Mouse (Mus musculus): Measurements from ENCODE around the gene Vgll4. TPM values are rescaled to one million over a fixed set of nuclear protein-coding genes. Genes with fewer than 3 reads are reported as not detected.

Gene Vgll4
- 62.4 and 65.9 TPM in 2 replicates for polyA plus RNA-seq (2015; fragmentation: Nextera tagmentation; extraction: Ambion mirVana)

DNA sequence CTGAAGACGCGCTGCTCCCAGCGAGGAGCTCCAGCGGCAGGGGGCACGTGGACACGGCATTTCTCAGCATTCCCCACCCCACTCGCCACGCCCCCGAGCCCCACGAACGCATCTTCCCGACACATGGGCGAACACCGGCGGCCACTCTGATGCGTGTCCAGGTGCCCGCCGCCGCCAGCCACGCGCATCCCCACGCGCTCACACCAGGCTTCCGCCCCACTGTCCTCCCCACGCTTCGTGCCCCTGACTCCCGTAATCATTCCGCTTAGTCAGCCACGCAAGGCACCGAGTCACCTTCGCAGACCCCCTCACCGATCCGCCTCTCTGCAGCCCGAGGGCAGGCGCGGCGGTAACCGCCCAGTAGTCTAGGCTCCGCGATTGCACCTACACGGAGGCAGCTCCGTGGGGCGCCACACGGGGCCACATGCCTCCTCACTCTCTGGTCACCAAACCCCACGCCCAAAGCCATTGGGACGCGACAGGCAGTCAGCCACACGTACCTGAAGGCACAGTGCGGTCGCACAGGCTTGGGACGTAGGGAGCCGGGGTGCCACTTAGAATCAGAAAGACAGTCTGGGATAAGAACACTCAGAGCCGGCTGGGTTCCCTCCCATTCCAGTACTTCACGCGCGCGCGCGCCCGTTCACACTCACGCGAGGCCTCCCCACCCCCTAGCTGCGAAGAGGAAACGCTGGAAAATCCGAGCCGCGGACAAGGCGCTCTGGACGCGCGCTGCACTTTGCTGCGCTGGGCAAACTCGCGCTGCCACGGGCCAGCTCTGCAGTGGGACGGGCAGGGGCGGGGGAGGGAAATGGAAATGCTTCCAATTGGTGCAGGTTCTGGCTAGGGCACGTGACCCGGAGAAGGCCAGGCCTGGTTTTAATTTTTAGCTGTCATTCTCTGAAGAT, at the start of gene Vgll4:
Gene Vgll4 (minus strand): TSS at position 782 of the 908 bp plus-strand sequence.
- Histone ChIP-seq H3K4me3 (peak within 1 kb of the TSS; percentile 68), H3K4me2 (peak within 1 kb of the TSS; percentile 99), H3K36me3 (no peaks in the 10 kb centered on the region), H3K9ac (peak within 1 kb of the TSS; percentile 81), H3K27ac (peak within 1 kb of the TSS; percentile 76), H3K27me3 (peaks cover 46% of the 10 kb centered on the region), H3K4me1 (replicated peaks) (peaks cover 37% of the 10 kb centered on the region), H3K9me3 (no peaks in the 10 kb centered on the region)
- ATAC-seq (ENCODE audit: low FRiP score), result peak; percentile 65
- under 1% methylated on average over 76 of the region's 79 CpGs for WGBS

DNA sequence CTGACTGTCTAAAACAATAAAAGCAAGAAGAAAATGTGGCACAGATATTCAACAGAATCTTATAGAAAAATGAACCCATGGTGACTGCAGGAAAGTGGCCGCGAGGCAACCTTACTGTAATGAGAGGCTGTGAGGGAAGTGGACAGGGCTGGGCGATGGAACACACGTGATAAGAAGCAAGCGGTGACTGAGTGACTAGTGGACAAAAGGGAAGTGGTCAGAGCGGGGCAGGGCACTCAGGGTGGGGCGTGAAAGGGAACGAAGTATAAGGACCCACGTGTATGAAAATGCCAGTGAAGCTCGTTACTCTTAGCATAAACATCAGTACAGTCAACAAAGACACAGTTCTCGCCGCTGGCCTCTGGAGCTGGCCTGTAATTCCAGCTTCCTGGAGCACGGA, 45.7 kb upstream of the Vgll4 start:
- H3K4me3 ChIP-seq, result no peak overlapping the region
- ATAC-seq (ENCODE audit: low FRiP score), result no peak
- H3K4me2 ChIP-seq, result no peak overlapping the region
- H3K27me3 ChIP-seq, result no peaks in the 10 kb centered on the region
- H3K27ac ChIP-seq, result no peak overlapping the region
- 95% methylated on average over 13 of the region's 13 CpGs for WGBS
- no peaks in the 10 kb centered on the region for H3K9me3 ChIP-seq
- peaks cover 78% of the 10 kb centered on the region for H3K36me3 ChIP-seq
- H3K9ac ChIP-seq, result no peak overlapping the region
- H3K4me1 ChIP-seq (replicated peaks), result no peaks in the 10 kb centered on the region

DNA sequence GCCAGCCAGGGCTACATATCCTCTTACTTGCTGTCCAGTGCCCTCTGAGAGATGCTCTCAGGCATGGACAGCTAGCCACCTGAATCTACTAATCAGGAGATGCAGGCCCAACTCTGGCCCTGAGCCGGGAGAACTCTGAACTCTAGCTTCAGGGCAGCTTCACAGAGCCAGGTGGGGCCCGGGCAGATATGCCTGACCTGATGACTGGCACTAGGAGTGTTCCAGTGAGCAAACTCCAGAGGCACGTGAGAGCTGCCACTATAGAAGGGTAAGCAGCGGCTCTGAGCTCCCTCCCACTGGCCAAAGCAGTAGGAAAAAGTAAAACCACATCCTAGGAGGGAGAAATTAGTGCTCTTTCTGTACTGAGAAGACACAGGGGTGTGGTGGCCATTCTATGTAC, 43.8 kb upstream of the Vgll4 start:
- no peak overlapping the region for H3K4me2 ChIP-seq
- H3K4me3 ChIP-seq, result no peak overlapping the region
- WGBS, result 97% methylated on average over 4 of the region's 4 CpGs
- no peak overlapping the region for H3K27ac ChIP-seq
- H3K27me3 ChIP-seq, result no peaks in the 10 kb centered on the region
- H3K4me1 ChIP-seq (replicated peaks), result no peaks in the 10 kb centered on the region
- H3K9ac ChIP-seq, result no peak overlapping the region
- H3K36me3 ChIP-seq, result peaks cover 80% of the 10 kb centered on the region
- ATAC-seq (ENCODE audit: low FRiP score), result no peak
- no peaks in the 10 kb centered on the region for H3K9me3 ChIP-seq

DNA sequence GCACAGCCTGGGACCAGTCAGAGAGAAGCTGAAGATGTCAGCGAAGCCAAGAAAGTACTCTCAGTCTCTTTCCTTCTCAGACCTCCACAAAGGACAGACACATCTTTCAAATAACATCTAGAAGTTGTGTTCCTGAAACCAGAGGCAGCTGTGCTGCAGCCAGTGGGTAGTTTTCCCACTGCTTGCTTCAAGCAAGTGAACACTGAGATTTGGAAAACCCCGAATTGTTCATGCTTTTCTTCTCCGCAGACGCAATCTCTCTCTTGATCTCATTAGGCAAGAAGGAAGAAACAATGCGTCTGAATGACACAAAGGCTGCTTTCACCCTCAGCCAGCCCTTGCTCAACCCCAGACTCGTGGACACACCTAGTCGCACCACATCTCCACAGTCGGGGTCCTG, 42.0 kb upstream of the Vgll4 start:
- Histone ChIP-seq H3K9me3 (no peaks in the 10 kb centered on the region), H3K36me3 (peaks cover 66% of the 10 kb centered on the region), H3K4me2 (no peak overlapping the region), H3K27me3 (no peaks in the 10 kb centered on the region), H3K4me3 (no peak overlapping the region), H3K9ac (no peak overlapping the region), H3K4me1 (replicated peaks) (peaks cover 9% of the 10 kb centered on the region; the same call in 1 of the 2 replicates), H3K27ac (no peak overlapping the region)
- 85% methylated on average over 8 of the region's 8 CpGs for WGBS
- no peak for ATAC-seq (ENCODE audit: low FRiP score)

DNA sequence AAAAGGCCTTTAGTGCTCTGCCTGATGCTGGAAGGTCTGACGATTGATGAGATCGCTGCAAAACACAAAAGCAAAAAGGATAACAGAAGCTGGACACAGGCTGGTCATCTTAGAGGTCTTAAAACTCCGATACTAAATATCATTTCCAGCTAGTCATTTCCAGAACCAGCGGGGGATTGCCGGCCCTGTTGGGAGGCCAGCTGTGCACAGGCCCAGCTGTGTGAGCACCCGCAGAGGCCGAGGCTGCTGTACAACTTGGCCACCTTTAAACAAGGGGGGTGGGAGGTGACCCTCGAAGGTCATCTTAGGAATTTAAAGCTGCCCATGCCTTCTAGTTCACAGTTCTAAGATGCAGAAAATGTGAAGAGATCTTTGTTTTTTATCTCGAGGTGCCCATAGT, 41.0 kb upstream of the Vgll4 start:
- no peak for ATAC-seq (ENCODE audit: low FRiP score)
- WGBS, result 84% methylated on average over 9 of the region's 9 CpGs

DNA sequence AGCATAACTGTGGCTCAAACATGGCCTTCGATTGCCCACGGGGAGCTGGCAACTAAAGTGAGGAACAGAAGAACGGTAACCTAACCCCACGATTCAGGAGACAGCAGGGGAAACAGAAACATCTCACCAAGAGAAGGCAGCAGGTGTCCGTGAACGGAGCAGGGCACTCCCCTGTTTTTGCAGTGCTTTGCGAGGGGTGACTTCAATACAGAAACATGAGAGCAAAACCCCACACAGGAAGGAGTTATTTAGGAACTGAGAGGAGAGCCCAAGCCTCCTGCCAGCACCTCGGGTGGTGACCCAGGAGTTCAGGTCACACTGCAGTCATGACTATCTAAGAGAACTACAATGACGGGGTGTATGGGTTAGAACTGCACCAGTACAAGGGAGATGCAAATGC, 40.5 kb upstream of the Vgll4 start:
- Histone ChIP-seq H3K36me3 (peaks cover 52% of the 10 kb centered on the region), H3K27ac (no peak overlapping the region), H3K4me1 (replicated peaks) (peaks cover 9% of the 10 kb centered on the region; the same call in 1 of the 2 replicates), H3K4me3 (no peak overlapping the region), H3K27me3 (no peaks in the 10 kb centered on the region), H3K9me3 (no peaks in the 10 kb centered on the region), H3K9ac (no peak overlapping the region), H3K4me2 (no peak overlapping the region)
- 85% methylated on average over 9 of the region's 9 CpGs for WGBS
- ATAC-seq (ENCODE audit: low FRiP score), result no peak

More for the DNA sequence above, 41.0 kb upstream of the Vgll4 start:
- no peak overlapping the region for H3K4me3 ChIP-seq
- H3K4me2 ChIP-seq, result no peak overlapping the region
- H3K9me3 ChIP-seq, result no peaks in the 10 kb centered on the region
- H3K27me3 ChIP-seq, result no peaks in the 10 kb centered on the region
- no peak overlapping the region for H3K27ac ChIP-seq
- peaks cover 57% of the 10 kb centered on the region for H3K36me3 ChIP-seq
- H3K9ac ChIP-seq, result no peak overlapping the region
- H3K4me1 ChIP-seq (replicated peaks), result peaks cover 9% of the 10 kb centered on the region; the same call in 1 of the 2 replicates

DNA sequence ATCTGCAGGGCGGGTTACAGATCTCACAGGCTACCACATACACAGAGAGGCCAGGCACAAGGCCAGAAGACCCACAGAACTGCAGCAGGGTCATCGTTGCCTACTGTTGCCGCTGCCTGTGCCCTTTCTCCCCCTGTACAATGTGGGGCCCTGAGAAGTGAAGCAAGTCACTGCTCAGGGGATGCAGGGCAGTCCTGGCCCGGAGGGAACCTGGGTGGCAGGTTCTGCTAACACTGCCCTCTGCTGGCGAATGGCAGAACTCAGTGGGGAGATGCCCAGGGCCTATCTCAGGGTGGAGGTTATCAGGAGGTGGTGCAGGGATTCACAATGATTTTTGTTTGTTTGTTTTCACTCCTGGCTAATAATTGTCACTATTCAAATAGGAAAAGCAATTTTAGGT, 37.9 kb upstream of the Vgll4 start:
- Histone ChIP-seq H3K27me3 (no peaks in the 10 kb centered on the region), H3K9ac (no peak overlapping the region), H3K4me3 (no peak overlapping the region), H3K9me3 (no peaks in the 10 kb centered on the region), H3K4me2 (no peak overlapping the region), H3K27ac (no peak overlapping the region), H3K4me1 (replicated peaks) (peaks cover 9% of the 10 kb centered on the region; the same call in 1 of the 2 replicates), H3K36me3 (peaks cover 39% of the 10 kb centered on the region)
- WGBS, result 31% methylated on average over 5 of the region's 5 CpGs
- no peak; the same call in 1 of the 2 replicates for ATAC-seq (ENCODE audit: low FRiP score)

DNA sequence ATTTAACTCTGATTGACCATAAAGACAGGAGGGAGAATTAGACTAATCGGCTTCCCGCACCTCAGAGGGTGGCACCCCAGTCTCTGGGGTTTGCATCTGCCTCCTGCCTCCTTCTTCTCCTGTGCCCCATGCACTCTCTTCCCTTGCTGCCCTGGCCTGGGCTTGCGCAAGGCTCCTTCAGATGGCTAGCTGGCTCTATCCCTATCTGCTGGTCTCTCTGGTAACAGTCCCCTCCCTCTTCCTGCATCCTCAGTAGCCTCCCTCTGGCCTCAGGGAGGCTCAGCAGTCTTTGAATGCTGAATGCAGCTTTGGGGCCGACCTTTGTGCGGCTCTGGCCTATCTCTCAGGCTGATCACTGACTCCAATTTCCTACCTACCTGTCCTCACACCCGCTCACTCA, 37.2 kb upstream of the Vgll4 start:
- Histone ChIP-seq H3K27me3 (no peaks in the 10 kb centered on the region), H3K36me3 (peaks cover 38% of the 10 kb centered on the region), H3K27ac (no peak overlapping the region), H3K4me2 (no peak overlapping the region), H3K9me3 (no peaks in the 10 kb centered on the region), H3K4me1 (replicated peaks) (peaks cover 9% of the 10 kb centered on the region; the same call in 1 of the 2 replicates), H3K9ac (peak overlapping the region; percentile 9; the same call in 1 of the 2 replicates), H3K4me3 (no peak overlapping the region)
- no peak for ATAC-seq (ENCODE audit: low FRiP score)
- WGBS, result 62% methylated on average over 6 of the region's 6 CpGs

DNA sequence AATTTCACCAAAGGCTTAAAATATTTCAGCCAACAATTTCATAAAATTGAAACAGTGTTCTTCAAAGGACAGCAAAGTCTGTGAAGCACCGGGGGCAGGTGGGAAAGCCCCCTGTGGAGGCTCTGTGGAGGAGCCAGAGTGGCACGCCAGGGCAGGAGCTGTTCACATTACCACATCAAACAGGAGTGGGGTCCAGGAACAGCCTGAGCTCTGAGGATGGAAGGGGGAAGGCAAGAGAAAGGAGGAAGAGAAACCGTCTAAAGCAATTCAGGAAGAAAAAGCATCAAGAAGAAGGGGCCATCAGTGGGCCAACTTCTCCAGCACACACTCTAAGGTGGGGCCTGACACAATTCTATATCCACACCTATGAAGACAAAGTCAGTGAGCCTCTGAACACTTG, 36.3 kb upstream of the Vgll4 start:
- Histone ChIP-seq H3K4me2 (no peak overlapping the region), H3K36me3 (peaks cover 30% of the 10 kb centered on the region), H3K27ac (no peak overlapping the region), H3K4me1 (replicated peaks) (peaks cover 9% of the 10 kb centered on the region; the same call in 1 of the 2 replicates), H3K4me3 (no peak overlapping the region), H3K9ac (no peak overlapping the region), H3K27me3 (no peaks in the 10 kb centered on the region), H3K9me3 (no peaks in the 10 kb centered on the region)
- no peak for ATAC-seq (ENCODE audit: low FRiP score)
- 85% methylated on average over 3 of the region's 3 CpGs for WGBS

DNA sequence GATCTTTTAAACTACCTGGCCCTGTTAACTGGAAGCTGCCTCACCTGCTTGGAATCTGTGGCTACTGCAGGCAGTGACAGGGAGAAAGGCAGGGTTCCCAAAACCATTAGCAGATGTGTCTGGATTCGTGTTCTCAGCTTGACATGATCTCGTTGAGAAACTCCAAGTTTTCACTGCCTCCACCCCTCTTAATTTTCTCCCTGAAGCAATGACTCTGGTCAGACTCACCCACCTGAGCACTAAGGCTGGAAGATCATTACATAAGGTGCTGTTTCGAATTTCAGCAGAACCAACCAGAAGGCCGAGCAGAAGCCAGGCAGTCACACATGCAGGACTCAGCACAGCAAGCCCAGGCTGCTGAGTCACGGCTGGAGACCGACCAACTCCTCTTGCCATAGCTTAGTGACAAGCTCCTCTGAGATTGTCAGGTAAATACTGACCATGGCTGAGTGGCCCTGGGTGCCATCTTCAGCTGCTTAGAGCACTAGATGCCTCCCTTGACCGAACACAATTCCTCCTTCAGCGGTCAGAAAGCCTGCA, 35.6 kb upstream of the Vgll4 start:
- H3K27ac ChIP-seq, result no peak overlapping the region
- peaks cover 29% of the 10 kb centered on the region for H3K36me3 ChIP-seq
- ATAC-seq (ENCODE audit: low FRiP score), result no peak
- no peaks in the 10 kb centered on the region for H3K27me3 ChIP-seq
- no peaks in the 10 kb centered on the region for H3K9me3 ChIP-seq
- WGBS, result 92% methylated on average over 8 of the region's 8 CpGs
- no peak overlapping the region for H3K4me3 ChIP-seq
- no peak overlapping the region for H3K9ac ChIP-seq
- H3K4me2 ChIP-seq, result no peak overlapping the region
- peaks cover 9% of the 10 kb centered on the region; the same call in 1 of the 2 replicates for H3K4me1 ChIP-seq (replicated peaks)

DNA sequence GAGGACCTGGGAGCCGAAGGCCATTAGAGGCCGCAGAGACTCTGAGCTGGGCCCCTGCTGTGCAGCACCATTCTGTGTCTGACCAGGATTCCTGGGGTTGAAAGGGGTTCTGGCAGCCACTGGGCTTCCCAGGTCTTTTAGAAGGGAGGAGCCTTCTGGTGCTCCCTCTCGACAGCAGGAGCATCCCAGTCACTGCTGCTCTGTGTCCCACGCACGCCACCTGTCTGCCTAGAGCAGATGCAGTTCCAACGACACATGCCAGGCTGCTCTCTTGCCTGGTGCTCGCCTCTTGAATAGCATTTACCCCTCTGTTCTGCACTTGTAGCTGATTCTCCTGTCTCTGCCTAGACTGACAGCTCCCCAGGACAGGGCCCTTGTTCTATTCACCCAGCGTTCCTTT, 34.8 kb upstream of the Vgll4 start:
- WGBS, result 78% methylated on average over 8 of the region's 8 CpGs
- no peak for ATAC-seq (ENCODE audit: low FRiP score)
- Histone ChIP-seq H3K36me3 (peaks cover 30% of the 10 kb centered on the region), H3K4me1 (replicated peaks) (peaks cover 9% of the 10 kb centered on the region; the same call in 1 of the 2 replicates), H3K27ac (no peak overlapping the region), H3K9me3 (no peaks in the 10 kb centered on the region), H3K4me2 (no peak overlapping the region), H3K9ac (no peak overlapping the region), H3K4me3 (no peak overlapping the region), H3K27me3 (no peaks in the 10 kb centered on the region)

DNA sequence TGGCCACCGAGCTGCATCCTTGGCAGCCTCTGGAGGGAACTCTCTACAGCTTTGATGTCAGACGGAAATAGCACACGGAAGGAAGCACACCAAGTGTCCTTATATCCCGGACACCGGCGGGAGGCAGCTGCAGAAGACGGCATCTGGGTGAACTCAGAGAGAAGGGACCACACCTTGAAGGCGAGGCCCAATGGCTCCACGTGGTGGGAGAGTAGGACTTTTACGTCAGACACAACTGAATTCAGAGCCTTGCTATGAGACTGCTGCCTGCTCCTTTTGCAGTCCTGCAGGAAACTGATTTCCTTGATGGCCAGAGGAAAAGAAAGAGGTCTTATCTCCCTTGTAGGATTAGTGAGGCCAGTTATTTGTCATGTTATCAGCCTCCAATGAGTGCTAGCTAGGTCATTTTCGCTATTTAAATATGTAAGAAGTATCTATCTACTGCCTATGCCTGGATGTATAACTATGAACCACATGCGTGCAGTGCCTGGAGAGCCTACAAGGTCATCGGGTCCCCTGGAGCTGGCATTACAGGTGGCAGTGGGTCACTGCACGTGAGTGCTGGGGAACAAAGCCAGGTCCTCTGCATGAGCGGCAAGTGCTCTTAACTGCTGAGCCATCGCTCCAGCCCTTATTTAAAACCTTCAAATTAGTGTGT, 28.7 kb upstream of the Vgll4 start:
- no peak overlapping the region for H3K4me3 ChIP-seq
- WGBS, result 88% methylated on average over 16 of the region's 16 CpGs
- no peak overlapping the region for H3K27ac ChIP-seq
- no peaks in the 10 kb centered on the region for H3K4me1 ChIP-seq (replicated peaks)
- no peaks in the 10 kb centered on the region for H3K9me3 ChIP-seq
- peaks cover 23% of the 10 kb centered on the region for H3K36me3 ChIP-seq
- no peak overlapping the region for H3K9ac ChIP-seq
- ATAC-seq (ENCODE audit: low FRiP score), result no peak
- H3K4me2 ChIP-seq, result no peak overlapping the region
- H3K27me3 ChIP-seq, result no peaks in the 10 kb centered on the region

Data from hindbrain, embryonic 13.5 days (tissue).